Mouse (Mus musculus): Measurements from ENCODE around the gene Abcc9.

The Abcc9 gene

GRCm38 (mm10) chr6:142701652-142702637 lies at the start of gene Abcc9:
TSS of gene Abcc9 (minus strand) at chr6:142702315.
- DNase-seq (ENCODE audit: low spot score in 2 of 2) = no peak

- no peak for DNase-seq (ENCODE audit: low spot score in 2 of 2)
Observed at GRCm38 (mm10) chr6:142751365-142751764, 49.2 kb upstream of the Abcc9 start.

- no peak for DNase-seq (ENCODE audit: low spot score in 2 of 2)
Observed at GRCm38 (mm10) chr6:142748057-142748708, 46.1 kb upstream of the Abcc9 start.

- DNase-seq (ENCODE audit: low spot score in 2 of 2) = no peak
Observed at GRCm38 (mm10) chr6:142747165-142747564, 45.0 kb upstream of the Abcc9 start.

- DNase-seq (ENCODE audit: low spot score in 2 of 2) = no peak
Observed at GRCm38 (mm10) chr6:142746765-142747164, 44.6 kb upstream of the Abcc9 start.

- DNase-seq (ENCODE audit: low spot score in 2 of 2) = no peak
Observed at GRCm38 (mm10) chr6:142745484-142745883, 43.4 kb upstream of the Abcc9 start.

GRCm38 (mm10) chr6:142743193-142743592 lies 41.1 kb upstream of the Abcc9 start:
- no peak for DNase-seq (ENCODE audit: low spot score in 2 of 2)

- no peak for DNase-seq (ENCODE audit: low spot score in 2 of 2)
Observed at GRCm38 (mm10) chr6:142741763-142742162, 39.6 kb upstream of the Abcc9 start.

GRCm38 (mm10) chr6:142738637-142739036 lies 36.5 kb upstream of the Abcc9 start:
- no peak for DNase-seq (ENCODE audit: low spot score in 2 of 2)

GRCm38 (mm10) chr6:142738225-142738624 lies 36.1 kb upstream of the Abcc9 start:
- no peak for DNase-seq (ENCODE audit: low spot score in 2 of 2)

GRCm38 (mm10) chr6:142735302-142736005 lies 33.3 kb upstream of the Abcc9 start:
- DNase-seq (ENCODE audit: low spot score in 2 of 2) = peak; percentile 26 to 34

GRCm38 (mm10) chr6:142732567-142733290 lies 30.6 kb upstream of the Abcc9 start:
- no peak for DNase-seq (ENCODE audit: low spot score in 2 of 2)

- DNase-seq (ENCODE audit: low spot score in 2 of 2) = no peak
Observed at GRCm38 (mm10) chr6:142726032-142726431, 23.9 kb upstream of the Abcc9 start.

GRCm38 (mm10) chr6:142721731-142722130 lies 19.6 kb upstream of the Abcc9 start:
- no peak for DNase-seq (ENCODE audit: low spot score in 2 of 2)

GRCm38 (mm10) chr6:142720641-142721040 lies 18.5 kb upstream of the Abcc9 start:
- DNase-seq (ENCODE audit: low spot score in 2 of 2) = no peak

GRCm38 (mm10) chr6:142718167-142718566 lies 16.1 kb upstream of the Abcc9 start:
- DNase-seq (ENCODE audit: low spot score in 2 of 2) = no peak

- DNase-seq (ENCODE audit: low spot score in 2 of 2) = no peak
Observed at GRCm38 (mm10) chr6:142717186-142717585, 15.1 kb upstream of the Abcc9 start.

GRCm38 (mm10) chr6:142715026-142715425 lies 12.9 kb upstream of the Abcc9 start:
- no peak for DNase-seq (ENCODE audit: low spot score in 2 of 2)

GRCm38 (mm10) chr6:142711106-142711505 lies 9.0 kb upstream of the Abcc9 start:
- no peak for DNase-seq (ENCODE audit: low spot score in 2 of 2)

- no peak for DNase-seq (ENCODE audit: low spot score in 2 of 2)
Observed at GRCm38 (mm10) chr6:142710690-142711089, 8.6 kb upstream of the Abcc9 start.

- no peak for DNase-seq (ENCODE audit: low spot score in 2 of 2)
Observed at GRCm38 (mm10) chr6:142708369-142708768, 6.3 kb upstream of the Abcc9 start.

GRCm38 (mm10) chr6:142706688-142707087 lies 4.6 kb upstream of the Abcc9 start:
- no peak for DNase-seq (ENCODE audit: low spot score in 2 of 2)

Measured in natural killer cell, adult 2 months (primary cell).